Mouse (Mus musculus) stomach, postnatal 0 days (tissue): ENCODE measurements around the gene Tnfaip6. TPM values are rescaled to one million over a fixed set of nuclear protein-coding genes. Genes with fewer than 3 reads are reported as not detected.

Source experiments
- ATAC-seq: fragments of 200-750 bp; cut with Nextera tagmentation; 2 replicates; pipeline ENCODE4 v1.8.0; 2017; ENCODE audit not compliant: low FRiP score, low TSS enrichment
- DNase-seq: peaks from one replicate; pipeline ENCODE4 v3.0.0-alpha.2; 2016; ENCODE audit warnings: low spot score
- H3K27ac ChIP-seq: fragments of 300-500 bp; sonication (generic); replicated peaks from 2 replicates; pipeline ENCODE4 v1.5.1; 2014; ENCODE audit warnings: mild to moderate bottlenecking, control low read depth
- H3K27me3 ChIP-seq: fragments of 300-500 bp; sonication (generic); 2 replicates; pipeline ENCODE4 v1.6.1; 2014; ENCODE audit warnings: low read length; ENCODE audit not compliant: control insufficient read depth, insufficient read depth
- H3K36me3 ChIP-seq: fragments of 300-500 bp; sonication (generic); 2 replicates; pipeline ENCODE4 v1.6.1; 2014; ENCODE audit warnings: low read length, mixed read lengths; ENCODE audit not compliant: control insufficient read depth, insufficient read depth
- H3K4me1 ChIP-seq: fragments of 300-500 bp; sonication (generic); replicated peaks from 2 replicates; pipeline ENCODE4 v1.6.1; 2014; ENCODE audit warnings: antibody characterized with exemption; ENCODE audit not compliant: control insufficient read depth, insufficient read depth
- H3K4me2 ChIP-seq: fragments of 300-500 bp; sonication (generic); replicated peaks from 2 replicates; pipeline ENCODE4 v1.6.1; 2014; ENCODE audit warnings: low read depth, mild to moderate bottlenecking, control low read depth, moderate library complexity
- H3K4me3 ChIP-seq: fragments of 300-500 bp; sonication (generic); 2 replicates; pipeline ENCODE4 v1.5.1; 2014; ENCODE audit warnings: low read depth, low read length, control low read depth
- H3K9ac ChIP-seq: fragments of 300-500 bp; sonication (generic); 2 replicates; pipeline ENCODE4 v1.6.1; 2014; ENCODE audit warnings: mild to moderate bottlenecking, low read length, control low read depth, mixed read lengths
- H3K9me3 ChIP-seq: fragments of 300-500 bp; sonication (generic); 2 replicates; pipeline ENCODE4 v1.6.1; 2016; ENCODE audit warnings: low read length; ENCODE audit not compliant: control insufficient read depth
- CTCF ChIP-seq: IDR thresholded peaks from 2 replicates; pipeline ENCODE4 v1.5.1; 2016; ENCODE audit warnings: antibody characterized with exemption, low read depth, mild to moderate bottlenecking, moderate library complexity
- EP300 ChIP-seq: optimal IDR thresholded peaks from 2 replicates; pipeline ENCODE3; 2016; ENCODE audit warnings: antibody characterized with exemption
- WGBS: fragments of 180-500 bp; shearing (Covaris S2); extraction: QIAGEN DNeasy Blood & Tissue Kit; methylation state at CpG from one replicate; pipeline ENCODE4 v1.1.7; 2014; 5-methylcytosine and 5-hydroxymethylcytosine counted together
- polyA plus RNA-seq: library from polyadenylated mRNA; unstranded; fragments of >200 nt; fragmentation: Nextera tagmentation; extraction: Ambion mirVana; gene quantifications from 2 replicates; pipeline ENCODE4 v1.2.1, GENCODE M21; 2015

Tnfaip6 gene
- polyA plus RNA-seq, 1 experiment from 2014 or later: 4.8 TPM

GRCm38 (mm10) chr2:52042132-52042531, 4.3 kb downstream of the Tnfaip6 start:
- Histone ChIP-seq H3K27me3 (no peaks in the 10 kb centered on the region), H3K4me3 (no peak overlapping the region), H3K4me1 (no peaks in the 10 kb centered on the region), H3K27ac (no peak overlapping the region), H3K9me3 (no peaks in the 10 kb centered on the region), H3K4me2 (no peak overlapping the region), H3K36me3 (no peaks in the 10 kb centered on the region), H3K9ac (no peak overlapping the region)
- WGBS: 91% methylated on average over 3 of the region's 3 CpGs
- TF ChIP-seq EP300 (no peak), CTCF (no peak)
- ATAC-seq (no peak), DNase-seq (no peak)

GRCm38 (mm10) chr2:52042714-52043113, 4.9 kb downstream of the Tnfaip6 start:
- TF ChIP-seq EP300 (no peak), CTCF (no peak)
- no peak for ATAC-seq
- no peaks in the 10 kb centered on the region for H3K36me3 ChIP-seq
- no peak overlapping the region for H3K4me3 ChIP-seq
- no peaks in the 10 kb centered on the region for H3K9me3 ChIP-seq
- no peaks in the 10 kb centered on the region for H3K27me3 ChIP-seq
- WGBS: 52% methylated on average over 5 of the region's 5 CpGs
- H3K4me2 ChIP-seq: no peak overlapping the region
- H3K27ac ChIP-seq: no peak overlapping the region
- DNase-seq: no peak
- no peak overlapping the region for H3K9ac ChIP-seq
- H3K4me1 ChIP-seq: no peaks in the 10 kb centered on the region

- Histone ChIP-seq H3K4me3 (no peak overlapping the region), H3K9me3 (no peaks in the 10 kb centered on the region), H3K36me3 (no peaks in the 10 kb centered on the region), H3K4me2 (no peak overlapping the region), H3K27ac (no peak overlapping the region), H3K27me3 (no peaks in the 10 kb centered on the region), H3K4me1 (no peaks in the 10 kb centered on the region), H3K9ac (no peak overlapping the region)
- TF ChIP-seq CTCF: no peak
- ATAC-seq: no peak
- 84% methylated on average over 11 of the region's 11 CpGs for WGBS
- no peak for DNase-seq
Observed at GRCm38 (mm10) chr2:52043485-52043884, 5.7 kb downstream of the Tnfaip6 start.

GRCm38 (mm10) chr2:52046032-52046431, 8.2 kb downstream of the Tnfaip6 start:
- Histone ChIP-seq H3K36me3 (no peaks in the 10 kb centered on the region), H3K4me3 (no peak overlapping the region), H3K27me3 (no peaks in the 10 kb centered on the region), H3K4me2 (no peak overlapping the region), H3K4me1 (no peaks in the 10 kb centered on the region), H3K27ac (no peak overlapping the region), H3K9ac (no peak overlapping the region), H3K9me3 (no peaks in the 10 kb centered on the region)
- no peak for ATAC-seq
- 68% methylated on average over 5 of the region's 5 CpGs for WGBS
- TF ChIP-seq EP300 (no peak), CTCF (no peak)
- DNase-seq: no peak

- no peaks in the 10 kb centered on the region for H3K9me3 ChIP-seq
- DNase-seq: no peak
- 85% methylated on average over 11 of the region's 11 CpGs for WGBS
- H3K4me1 ChIP-seq: no peaks in the 10 kb centered on the region
- no peak overlapping the region for H3K9ac ChIP-seq
- H3K36me3 ChIP-seq: no peaks in the 10 kb centered on the region
- H3K27ac ChIP-seq: no peak overlapping the region
- H3K4me3 ChIP-seq: no peak overlapping the region
- no peak for ATAC-seq
- TF ChIP-seq CTCF: no peak
- TF ChIP-seq EP300: no peak
- no peaks in the 10 kb centered on the region for H3K27me3 ChIP-seq
- H3K4me2 ChIP-seq: no peak overlapping the region
Observed at GRCm38 (mm10) chr2:52050823-52051222, 13.0 kb downstream of the Tnfaip6 start.

GRCm38 (mm10) chr2:52052335-52052734, 14.5 kb downstream of the Tnfaip6 start:
- Histone ChIP-seq H3K9ac (no peak overlapping the region), H3K4me2 (no peak overlapping the region), H3K4me3 (no peak overlapping the region), H3K27ac (no peak overlapping the region), H3K27me3 (no peaks in the 10 kb centered on the region), H3K9me3 (no peaks in the 10 kb centered on the region), H3K36me3 (no peaks in the 10 kb centered on the region), H3K4me1 (no peaks in the 10 kb centered on the region)
- 82% methylated on average over 4 of the region's 4 CpGs for WGBS
- ATAC-seq (no peak), DNase-seq (no peak)
- no peak for TF ChIP-seq CTCF
- TF ChIP-seq EP300: no peak
